16 mouse cellular contexts compared by ENCODE assay signal in genomic region chr9:66895995-66896394, GRCm38 (mm10). TPM values are rescaled to one million over a fixed set of nuclear protein-coding genes. Genes with fewer than 3 reads are reported as not detected.
DNase-seq lines count a peak whose midpoint lies in the region; ATAC-seq and TF ChIP-seq lines count a peak whose summit lies in the region.
"Had no signal": no experiment of that assay in that cellular context is flagged by ENCODE, and none has a peak within 500 bp of the region (broad histone marks: within the 10 kb centered on the region; RNA-seq: fewer than 3 reads in every experiment).

No protein-coding gene starts in this region.

- H3K27ac ChIP-seq in heart, adult 2 months, result peak overlapping the region; percentile 22
- H3K27ac ChIP-seq in liver, postnatal 0 days (ENCODE audit: low read depth), result peak overlapping the region; percentile 80
- H3K27ac ChIP-seq in kidney, embryonic 16.5 days (ENCODE audit: low read length), result no peak overlapping the region
- no peak overlapping the region for H3K27ac ChIP-seq in midbrain, embryonic 11.5 days (ENCODE audit: low read depth, low read length)
- H3K27ac ChIP-seq: forebrain, embryonic 10.5 days; hindbrain, embryonic 15.5 days; kidney, embryonic 15.5 days had no signal

- H3K27me3 ChIP-seq in heart, adult 2 months (ENCODE audit: control insufficient read depth, insufficient read depth, low read length), result no peaks in the 10 kb centered on the region
- no peaks in the 10 kb centered on the region for H3K27me3 ChIP-seq in G1E (ENCODE audit: insufficient read depth, low read length)
- no peaks in the 10 kb centered on the region for H3K27me3 ChIP-seq in liver, postnatal 0 days (ENCODE audit: insufficient read depth, low read length)
- no peaks in the 10 kb centered on the region for H3K27me3 ChIP-seq in kidney, embryonic 16.5 days (ENCODE audit: insufficient read depth, low read length)
- H3K27me3 ChIP-seq in midbrain, embryonic 11.5 days (ENCODE audit: control insufficient read depth, insufficient read depth, low read length), result no peaks in the 10 kb centered on the region
- H3K27me3 ChIP-seq: hindbrain, embryonic 15.5 days; kidney, embryonic 15.5 days had no signal

- 54% methylated on average over 5 of the region's 5 CpGs for WGBS in heart, adult 2 months
- WGBS in liver, postnatal 0 days (ENCODE audit: insufficient replicate concordance), result 40% methylated on average over 5 of the region's 5 CpGs
- 61% methylated on average over 5 of the region's 5 CpGs for WGBS in kidney, embryonic 16.5 days
- WGBS in midbrain, embryonic 11.5 days, result 75% methylated on average over 5 of the region's 5 CpGs

- TF ChIP-seq POLR2A in heart, adult 2 months (IDR thresholded peaks at IDR 0.05; ENCODE audit: insufficient read depth, low read depth, low read length), result no peak

- DNase-seq in heart, adult 2 months, result no peak
- no peak for DNase-seq in heart, adult 9 months (ENCODE audit: low spot score in 2 of 2)
- DNase-seq in G1E (ENCODE audit: low spot score), result peak; percentile 43
- DNase-seq in liver, postnatal 0 days, result peak; percentile 43
- no peak for DNase-seq in kidney, postnatal 4 days
- DNase-seq in midbrain, embryonic 11.5 days (ENCODE audit: low spot score, missing footprints), result no peak
- DNase-seq: adrenal gland, postnatal 14 days; cerebellum, adult 11-12 months; left cerebral cortex, postnatal 4 days; lung, postnatal 10 days; thymus, postnatal 14 days had no signal

- no peak for TF ChIP-seq CTCF in heart, adult 2 months (IDR thresholded peaks at IDR 0.05)
- TF ChIP-seq CTCF in G1E (IDR thresholded peaks at IDR 0.05; ENCODE audit: low read depth, low read length), result no peak
- TF ChIP-seq CTCF in liver, postnatal 0 days (IDR thresholded peaks at IDR 0.05; ENCODE audit: low read depth), result no peak

- no peaks in the 10 kb centered on the region for H3K36me3 ChIP-seq in heart, adult 2 months (ENCODE audit: control insufficient read depth, insufficient read depth, low read length)
- H3K36me3 ChIP-seq in G1E (replicated peaks), result peaks cover 25% of the 10 kb centered on the region
- no peaks in the 10 kb centered on the region for H3K36me3 ChIP-seq in liver, postnatal 0 days (replicated peaks; ENCODE audit: insufficient read depth, low read length)
- no peaks in the 10 kb centered on the region for H3K36me3 ChIP-seq in kidney, embryonic 16.5 days (ENCODE audit: insufficient read depth, low read length)
- no peaks in the 10 kb centered on the region for H3K36me3 ChIP-seq in midbrain, embryonic 11.5 days (ENCODE audit: control insufficient read depth, insufficient read depth, low read length)
- H3K36me3 ChIP-seq: hindbrain, embryonic 15.5 days; kidney, embryonic 15.5 days had no signal

- peak overlapping the region; percentile 62 for H3K4me2 ChIP-seq in liver, postnatal 0 days (ENCODE audit: low read depth, low read length)
- no peak overlapping the region for H3K4me2 ChIP-seq in kidney, embryonic 16.5 days (replicated peaks; ENCODE audit: low read depth, low read length)
- no peak overlapping the region for H3K4me2 ChIP-seq in midbrain, embryonic 11.5 days
- H3K4me2 ChIP-seq: hindbrain, embryonic 15.5 days; kidney, embryonic 15.5 days had no signal

- H3K79me2 ChIP-seq in heart, adult 2 months (replicated peaks; ENCODE audit: control insufficient read depth, insufficient read depth, low read length), result no peaks in the 10 kb centered on the region

- intact Hi-C loops in heart, adult 2 months (cut with DNase I), result no loop called here

- peaks cover 4% of the 10 kb centered on the region for H3K4me1 ChIP-seq in heart, adult 2 months (ENCODE audit: control insufficient read depth, insufficient read depth, low read length)
- H3K4me1 ChIP-seq in G1E (ENCODE audit: insufficient read depth, low read depth, low read length), result peaks cover 58% of the 10 kb centered on the region
- H3K4me1 ChIP-seq in liver, postnatal 0 days (ENCODE audit: insufficient read depth), result peaks cover 44% of the 10 kb centered on the region
- H3K4me1 ChIP-seq in kidney, embryonic 16.5 days (ENCODE audit: insufficient read depth, low read length), result no peaks in the 10 kb centered on the region
- H3K4me1 ChIP-seq in midbrain, embryonic 11.5 days (ENCODE audit: control insufficient read depth, insufficient read depth, low read length), result no peaks in the 10 kb centered on the region
- H3K4me1 ChIP-seq: hindbrain, embryonic 15.5 days had no signal

- H3K4me3 ChIP-seq in heart, adult 2 months, result no peak overlapping the region
- no peak overlapping the region; the same call in 1 of the 2 replicates for H3K4me3 ChIP-seq in G1E (ENCODE audit: low read depth, low read length)
- H3K4me3 ChIP-seq in liver, postnatal 0 days (ENCODE audit: low read depth, low read length), result no peak overlapping the region
- no peak overlapping the region for H3K4me3 ChIP-seq in kidney, embryonic 16.5 days (ENCODE audit: low read length)
- no peak overlapping the region for H3K4me3 ChIP-seq in midbrain, embryonic 11.5 days (ENCODE audit: low read depth, low read length)
- H3K4me3 ChIP-seq: forebrain, embryonic 10.5 days; hindbrain, embryonic 15.5 days; kidney, embryonic 15.5 days had no signal

- TF ChIP-seq EP300 in heart, adult 2 months (IDR thresholded peaks at IDR 0.05; ENCODE audit: insufficient read depth, low read depth, low read length), result no peak
- TF ChIP-seq EP300 in liver, postnatal 0 days (IDR thresholded peaks at IDR 0.05; ENCODE audit: low read depth), result peak; percentile 51

- no peak overlapping the region for H3K9ac ChIP-seq in heart, adult 2 months (ENCODE audit: low read depth, low read length)
- no peak overlapping the region for H3K9ac ChIP-seq in liver, postnatal 0 days (replicated peaks)
- H3K9ac ChIP-seq in kidney, embryonic 16.5 days (replicated peaks; ENCODE audit: low read length), result no peak overlapping the region
- no peak overlapping the region for H3K9ac ChIP-seq in midbrain, embryonic 11.5 days (ENCODE audit: low read length)
- H3K9ac ChIP-seq: hindbrain, embryonic 15.5 days; kidney, embryonic 15.5 days had no signal

- ATAC-seq in G1E (ENCODE audit: extremely low read depth, insufficient number of reproducible peaks, low FRiP score, poor library complexity, severe bottlenecking), result peak; percentile 57
- peak; percentile 81 for ATAC-seq in erythroblast, adult 5-6 weeks (replicated peaks; ENCODE audit: low FRiP score, poor library complexity, severe bottlenecking)
- peak; percentile 80 for ATAC-seq in liver, postnatal 0 days
- no peak for ATAC-seq in kidney, embryonic 16.5 days (ENCODE audit: low FRiP score, low TSS enrichment)
- ATAC-seq in midbrain, embryonic 11.5 days (ENCODE audit: low FRiP score), result no peak

- H3K9me3 ChIP-seq in G1E (replicated peaks), result no peaks in the 10 kb centered on the region
- no peaks in the 10 kb centered on the region for H3K9me3 ChIP-seq in liver, postnatal 0 days (ENCODE audit: low read length)
- H3K9me3 ChIP-seq in kidney, embryonic 16.5 days (ENCODE audit: low read length), result no peaks in the 10 kb centered on the region
- H3K9me3 ChIP-seq in midbrain, embryonic 11.5 days (ENCODE audit: control insufficient read depth, low read length), result no peaks in the 10 kb centered on the region
- H3K9me3 ChIP-seq: hindbrain, embryonic 15.5 days had no signal

RNA-seq across cellular contexts. Expression of gene Rab8b, which starts 23.5 kb away (rescaled TPM):
- total RNA-seq in heart, adult 2 months (2021), result 1 to 10 TPM; 8.5 to 9.8 TPM
- 5.5 and 10.0 TPM in 2 replicates for polyA plus RNA-seq in heart, adult 2 months (2012; rRNA removed)
- total RNA-seq in G1E (2014; fragmentation: Nextera tagmentation) (40.6 and 44.3 TPM in 2 replicates), G1E (2017) (107 and 121 TPM in 2 replicates)
- polyA plus RNA-seq in G1E (2012), result 2.5 and 4.9 TPM in 2 replicates
- total RNA-seq in erythroblast, adult 5-6 weeks (2015; ENCODE audit: low replicate concordance), result 41.3 and 62.1 TPM in 2 replicates
- 99.4 and 106 TPM in 2 replicates for total RNA-seq in erythroblast, adult 5-6 weeks (2017; ENCODE audit: low replicate concordance)
- polyA plus RNA-seq in liver, postnatal 0 days (2015; fragmentation: Nextera tagmentation; extraction: Ambion mirVana), result 9.1 and 10.7 TPM in 2 replicates
- polyA plus RNA-seq in kidney, embryonic 16.5 days (2015; fragmentation: Nextera tagmentation; extraction: Ambion mirVana), result 27.0 and 27.8 TPM in 2 replicates
- polyA plus RNA-seq in midbrain, embryonic 11.5 days (2014; fragmentation: Nextera tagmentation; extraction: Ambion mirVana), result 29.5 and 37.1 TPM in 2 replicates

RNA-seq across cellular contexts. Expression of gene Rps27l, which starts 49.9 kb away (rescaled TPM):
- total RNA-seq in heart, adult 2 months (2021), result 100 to 1,000 TPM; 157 to 180 TPM
- 53.5 and 79.3 TPM in 2 replicates for polyA plus RNA-seq in heart, adult 2 months (2012; rRNA removed)
- 211 and 212 TPM in 2 replicates for total RNA-seq in G1E (2014; fragmentation: Nextera tagmentation)
- total RNA-seq in G1E (2017), result 344 and 363 TPM in 2 replicates
- polyA plus RNA-seq in G1E (2012), result 113 and 208 TPM in 2 replicates
- 102 and 125 TPM in 2 replicates for total RNA-seq in erythroblast, adult 5-6 weeks (2015; ENCODE audit: low replicate concordance)
- total RNA-seq in erythroblast, adult 5-6 weeks (2017; ENCODE audit: low replicate concordance), result 23.7 and 43.2 TPM in 2 replicates
- polyA plus RNA-seq in liver, postnatal 0 days (2015; fragmentation: Nextera tagmentation; extraction: Ambion mirVana), result 587 and 618 TPM in 2 replicates
- polyA plus RNA-seq in kidney, embryonic 16.5 days (2015; fragmentation: Nextera tagmentation; extraction: Ambion mirVana), result 585 and 609 TPM in 2 replicates
- polyA plus RNA-seq in midbrain, embryonic 11.5 days (2014; fragmentation: Nextera tagmentation; extraction: Ambion mirVana), result 612 and 702 TPM in 2 replicates

Comparison
In these comparisons a context has a peak if more than half of its experiments do, and no peak if none do; other contexts are left out.
1. DNase-seq: peak in G1E (single experiment) and liver, postnatal 0 days (single experiment); none in heart, adult 2 months (0 of 2), heart, adult 9 months (0 of 2), kidney, postnatal 4 days (0 of 2) and midbrain, embryonic 11.5 days (single experiment).
2. H3K27ac ChIP-seq: peak in heart, adult 2 months (single experiment) and liver, postnatal 0 days (single experiment); none in kidney, embryonic 16.5 days (single experiment) and midbrain, embryonic 11.5 days (single experiment).
3. ATAC-seq: peak in G1E (single experiment), erythroblast, adult 5-6 weeks (single experiment) and liver, postnatal 0 days (single experiment); none in kidney, embryonic 16.5 days (single experiment) and midbrain, embryonic 11.5 days (single experiment).